Mouse (Mus musculus): ENCODE data around the gene Hist1h4k. TPM values are rescaled to one million over a fixed set of nuclear protein-coding genes. Genes with fewer than 3 reads are reported as not detected.
"Not testable (repeated sequence)": the region's sequence is repeated elsewhere in the genome, so short reads cannot be mapped to it uniquely, and the experiment has no call there.

Hist1h4k gene
- total RNA-seq, 2 experiments from 2014 or later, result 174 TPM

GRCm38 (mm10) chr13:21778814-21779766 is 28.8 kb upstream of the Hist1h4k start:
- intact Hi-C loops (cut with DNase I; ENCODE audit: low total_unique reads), result no loop called here
- DNase-seq, result peak; percentile 58

DNA sequence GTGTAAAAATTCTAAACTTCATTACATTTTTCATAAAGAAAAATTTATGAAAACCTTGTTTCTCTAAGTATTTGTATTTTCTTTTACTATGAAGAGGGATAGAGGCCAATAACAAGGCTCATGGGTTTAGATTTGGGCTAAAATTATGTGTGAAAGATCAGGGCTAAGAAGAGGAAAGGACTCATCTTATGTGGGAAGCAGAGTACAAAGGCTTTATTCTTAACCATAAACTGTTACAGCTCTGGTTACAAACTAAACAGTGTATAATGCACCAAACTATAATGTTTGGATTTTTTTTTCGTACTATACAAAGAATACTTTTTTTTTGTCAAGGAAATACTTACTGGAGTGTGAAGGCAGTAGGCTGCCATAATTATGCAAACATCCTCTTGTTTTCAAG is 5.4 kb upstream of the Hist1h4k start:
- intact Hi-C loops (cut with DNase I; ENCODE audit: low total_unique reads), result no loop called here
- DNase-seq, result no peak

GRCm38 (mm10) chr13:21754294-21755001 is 4.1 kb upstream of the Hist1h4k start:
- DNase-seq; intact Hi-C loops (cut with DNase I; ENCODE audit: low total_unique reads): not testable (repeated sequence)

GRCm38 (mm10) chr13:21753524-21754285 is 3.4 kb upstream of the Hist1h4k start, which contains the start of the genes Hist1h2ak and Hist1h2bn:
Gene Hist1h2ak (minus strand): TSS chr13:21753827.
Gene Hist1h2bn (plus strand): TSS chr13:21754123.
- DNase-seq; intact Hi-C loops (cut with DNase I; ENCODE audit: low total_unique reads): not testable (repeated sequence)

DNA sequence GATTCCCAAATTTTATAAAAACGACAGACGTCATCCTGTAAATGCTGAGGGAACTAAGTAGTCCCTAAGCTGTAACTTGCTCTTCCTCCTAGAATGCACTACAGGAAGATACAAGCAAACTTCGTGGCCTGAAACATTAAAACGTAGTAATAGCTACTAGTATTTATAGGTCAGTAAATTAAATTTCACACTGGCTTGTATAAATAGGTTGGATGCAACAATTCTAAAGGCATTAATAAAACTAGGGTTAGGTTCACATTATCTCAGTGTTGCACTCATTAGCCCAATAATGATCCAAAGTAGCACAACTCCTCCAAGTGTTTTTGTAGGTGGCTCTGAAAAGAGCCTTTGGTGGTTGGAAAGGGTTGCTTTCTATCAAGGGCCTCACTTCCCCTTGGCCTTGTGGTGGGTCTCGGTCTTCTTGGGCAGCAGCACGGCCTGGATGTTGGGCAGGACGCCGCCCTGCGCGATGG is 2.8 kb upstream of the Hist1h4k start:
- intact Hi-C loops (cut with DNase I; ENCODE audit: low total_unique reads), result no loop called here

GRCm38 (mm10) chr13:21752356-21752755 is 2.1 kb upstream of the Hist1h4k start:
- intact Hi-C loops (cut with DNase I; ENCODE audit: low total_unique reads), result no loop called here
- DNase-seq, result no peak

More for the DNA sequence above, 2.8 kb upstream of the Hist1h4k start:
- no peak for DNase-seq

- DNase-seq, result no peak
- intact Hi-C loops (cut with DNase I; ENCODE audit: low total_unique reads), result no loop called here
Measured at GRCm38 (mm10) chr13:21751827-21752226, 1.5 kb upstream of the Hist1h4k start.

- intact Hi-C loops (cut with DNase I; ENCODE audit: low total_unique reads), result no loop called here
- no peak for DNase-seq
Measured at GRCm38 (mm10) chr13:21751417-21751816, 1.1 kb upstream of the Hist1h4k start.

- intact Hi-C loops (cut with DNase I; ENCODE audit: low total_unique reads), result no loop called here
- no peak for DNase-seq
Measured at GRCm38 (mm10) chr13:21749387-21750158, 732 bp downstream of the Hist1h4k start.

GRCm38 (mm10) chr13:21745006-21745405 is 5.3 kb downstream of the Hist1h4k start:
- intact Hi-C loops (cut with DNase I; ENCODE audit: low total_unique reads), result no loop called here
- no peak for DNase-seq

DNA sequence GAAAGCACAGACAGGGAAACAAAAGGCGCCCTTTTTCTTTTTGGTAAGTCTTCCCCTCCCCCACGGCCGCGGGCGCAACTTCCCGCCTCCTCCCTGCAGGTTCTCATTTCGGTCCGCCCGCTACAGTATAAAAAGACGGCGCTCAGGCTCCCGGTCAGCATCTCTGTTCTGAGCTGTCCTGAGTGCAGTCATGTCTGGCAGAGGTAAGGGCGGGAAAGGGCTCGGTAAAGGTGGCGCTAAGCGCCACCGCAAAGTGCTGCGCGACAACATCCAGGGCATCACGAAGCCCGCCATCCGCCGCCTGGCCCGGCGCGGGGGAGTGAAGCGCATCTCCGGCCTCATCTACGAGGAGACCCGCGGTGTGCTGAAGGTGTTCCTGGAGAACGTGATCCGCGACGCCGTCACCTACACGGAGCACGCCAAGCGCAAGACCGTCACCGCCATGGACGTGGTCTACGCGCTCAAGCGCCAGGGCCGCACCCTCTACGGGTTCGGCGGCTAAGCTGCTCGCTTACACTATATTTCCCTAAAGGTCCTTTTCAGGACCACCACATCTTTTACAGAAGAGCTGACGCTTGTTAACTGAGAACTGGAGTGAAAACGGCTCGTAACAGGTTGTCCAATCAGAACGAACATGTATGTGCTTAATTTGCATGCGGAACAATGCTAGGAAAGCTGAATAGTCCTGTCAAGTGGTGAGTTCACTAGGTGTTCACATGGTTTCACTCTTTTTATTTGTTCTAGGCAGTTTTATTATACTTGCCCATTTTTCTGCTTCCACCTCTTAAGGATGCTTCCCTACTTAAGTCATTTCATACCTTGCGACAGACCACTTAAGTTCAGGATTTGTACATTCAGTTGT is 15.2 kb downstream of the Hist1h4k start, which contains the start of gene Hist1h4j:
Gene Hist1h4j, plus strand, starts transcription at position 159 of the 862 bp plus-strand sequence.
- intact Hi-C loops (cut with DNase I; ENCODE audit: low total_unique reads), result not testable (repeated sequence)

DNA sequence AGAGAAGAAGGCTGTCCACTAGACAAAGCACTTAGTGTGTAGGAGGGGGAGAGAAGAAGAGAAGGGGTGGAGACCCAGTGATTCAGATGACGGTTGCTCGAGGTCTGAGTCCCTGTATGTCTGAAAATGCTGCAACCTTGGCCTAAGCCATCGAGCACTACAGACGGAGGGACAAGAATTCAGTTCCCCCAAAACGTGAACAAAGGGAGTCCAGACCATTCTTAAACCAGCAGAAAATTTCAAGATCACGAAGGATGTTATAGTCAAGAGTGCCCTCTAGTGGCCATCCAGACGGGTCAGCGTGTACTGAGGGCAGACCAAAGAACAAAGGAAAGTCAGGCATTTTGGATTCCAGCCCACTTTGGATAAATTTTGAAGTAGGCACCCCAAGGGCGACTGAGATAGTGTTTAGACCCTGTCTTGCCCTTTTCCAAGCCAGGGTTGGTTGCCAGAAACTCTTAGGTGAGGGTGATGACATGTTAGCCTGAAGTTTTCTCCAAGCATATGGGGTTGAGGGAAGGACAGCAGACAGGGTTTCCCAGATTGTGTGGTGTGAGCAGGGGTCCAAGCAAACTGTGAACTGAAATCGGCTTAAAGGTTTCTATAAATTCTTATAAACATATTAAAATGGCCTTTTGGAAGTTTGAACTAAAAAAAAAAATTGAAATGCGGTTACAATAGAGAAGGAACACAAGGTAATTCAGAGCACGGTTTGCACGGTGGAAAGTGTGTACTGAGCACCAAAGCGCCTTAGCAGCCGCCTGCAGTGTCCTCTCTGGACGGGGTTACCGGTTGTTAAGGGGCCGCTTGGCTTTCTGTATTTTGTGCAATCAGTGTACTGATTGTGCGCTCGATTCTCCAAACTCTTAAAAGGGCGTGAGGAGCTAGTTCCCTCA is 16.0 kb downstream of the Hist1h4k start:
- peak; percentile 60 for DNase-seq
- intact Hi-C loops (cut with DNase I; ENCODE audit: low total_unique reads), result no loop called here

More for the DNA sequence above, 15.2 kb downstream of the Hist1h4k start, which contains the start of gene Hist1h4j:
- DNase-seq, result peak; percentile 52

- DNase-seq, result no peak
- intact Hi-C loops (cut with DNase I; ENCODE audit: low total_unique reads), result no loop called here
Measured at GRCm38 (mm10) chr13:21733466-21733865, 16.8 kb downstream of the Hist1h4k start.

DNA sequence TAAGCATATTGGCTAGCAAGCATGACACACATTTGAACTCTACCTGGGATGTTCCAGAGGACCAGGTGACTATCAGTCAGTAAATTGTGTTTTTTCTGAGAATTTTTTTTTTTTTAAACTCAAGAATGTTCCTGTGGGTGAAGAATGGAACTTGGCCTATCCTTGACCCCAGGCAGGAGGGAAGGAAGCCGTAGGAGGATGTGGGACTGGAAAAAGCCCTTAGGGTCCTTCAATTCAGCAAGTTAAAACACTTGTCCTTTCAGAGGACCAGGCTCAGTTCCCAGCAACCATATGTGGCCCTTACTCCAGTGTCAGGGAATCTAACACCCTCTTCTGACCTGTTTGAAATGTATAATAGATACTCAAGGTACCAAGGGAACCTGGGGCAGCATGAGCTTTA is 20.8 kb downstream of the Hist1h4k start:
- intact Hi-C loops (cut with DNase I; ENCODE audit: low total_unique reads), result no loop called here
- DNase-seq, result no peak

- intact Hi-C loops (cut with DNase I; ENCODE audit: low total_unique reads), result no loop called here
- no peak for DNase-seq
Measured at GRCm38 (mm10) chr13:21727948-21728572, 22.2 kb downstream of the Hist1h4k start.

Data from gastrocnemius, postnatal 14 days (tissue).